Mouse (Mus musculus) hematopoietic multipotent progenitor cell, adult 10-12 weeks (in vitro differentiated cells): ENCODE results near the gene Adgrg3. TPM values are rescaled to one million over a fixed set of nuclear protein-coding genes. Genes with fewer than 3 reads are reported as not detected.

Source experiments
- polyA plus RNA-seq: library from polyadenylated mRNA; stranded (reverse); fragments of >175 nt; gene quantifications from 2 replicates; pipeline ENCODE4 v1.2.3, GENCODE M21; 2012; ENCODE audit warnings: low replicate concordance

The Adgrg3 gene
- 3.3 and 5.4 TPM in 2 replicates for polyA plus RNA-seq

GRCm38 (mm10) chr8:95017451-95017850 lies at the start of gene Adgrg3:
Adgrg3 (plus strand) TSS chr8:95017692.

DNA sequence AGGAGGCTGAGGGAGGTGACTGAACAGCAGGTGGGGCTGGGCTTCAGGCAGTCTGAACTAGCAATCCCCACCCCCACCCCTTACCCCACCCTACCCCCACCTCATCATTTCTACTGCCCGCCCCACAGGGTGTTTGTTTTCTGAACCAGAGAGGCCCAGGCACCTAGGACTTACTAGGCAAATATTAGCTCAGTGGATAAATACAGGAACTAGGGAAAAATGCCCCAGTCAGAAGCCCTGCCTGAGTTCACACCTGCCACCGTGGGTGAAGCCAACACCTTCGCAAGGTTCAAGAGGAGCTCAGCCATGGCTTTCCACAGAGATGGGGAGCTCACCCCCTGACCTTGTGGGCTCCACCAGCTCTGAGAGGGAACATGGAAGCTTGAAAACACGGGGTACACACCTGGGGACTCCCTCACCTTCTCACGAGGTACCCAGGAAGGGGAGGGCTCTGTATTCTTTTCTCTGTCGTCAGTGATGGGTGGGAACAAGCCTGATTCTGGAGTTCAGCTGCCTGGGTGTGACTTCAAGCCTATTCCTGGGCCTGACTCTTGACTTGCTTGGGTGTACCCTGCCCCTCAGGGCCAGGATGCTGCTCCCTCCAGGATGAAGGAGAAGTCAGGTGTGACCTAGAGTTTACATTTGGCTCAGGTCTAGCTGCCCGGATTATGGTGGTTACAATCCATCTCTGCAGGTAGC lies 42.9 kb upstream of the Adgrg3 start, which contains the start of gene Adgrg1:
TSS of gene Adgrg1 (plus strand) at position 285 of the 699 bp plus-strand sequence.

GRCm38 (mm10) chr8:95054927-95055510 lies 37.5 kb downstream of the Adgrg3 start, which contains the start of gene Drc7:
Drc7 (plus strand) TSS chr8:95055103.

GRCm38 (mm10) chr8:95080381-95081341 lies 63.2 kb downstream of the Adgrg3 start, which contains the start of gene Katnb1:
Katnb1 (plus strand) TSS chr8:95081186.

Other genes starting within 250 kb of the Adgrg3 start
- gene Cx3cl1, start 245.7 kb upstream of the Adgrg3 start, polyA plus RNA-seq, result 0.31 and 0.59 TPM in 2 replicates
- not detected in 2 replicates for gene Ccl17, start 207.2 kb upstream of the Adgrg3 start, polyA plus RNA-seq
- gene Coq9, start 179.4 kb upstream of the Adgrg3 start, polyA plus RNA-seq, result 51.0 and 128 TPM in 2 replicates
- gene Ciapin1, start 179.3 kb upstream of the Adgrg3 start, polyA plus RNA-seq, result 49.1 and 330 TPM in 2 replicates
- gene Polr2c, start 160.2 kb upstream of the Adgrg3 start, polyA plus RNA-seq, result 7.3 and 16.5 TPM in 2 replicates
- 2.7 and 5.0 TPM in 2 replicates for gene Dok4, start 141.4 kb upstream of the Adgrg3 start, polyA plus RNA-seq
- gene Ccdc102a, start 99.6 kb upstream of the Adgrg3 start, polyA plus RNA-seq, result 9.9 and 24.4 TPM in 2 replicates
- 11.8 and 12.9 TPM in 2 replicates for gene Adgrg5, start 94.0 kb upstream of the Adgrg3 start, polyA plus RNA-seq
- 2.7 and 6.2 TPM in 2 replicates for gene Adgrg1, start 42.9 kb upstream of the Adgrg3 start, polyA plus RNA-seq
- gene Drc7, start 37.4 kb downstream of the Adgrg3 start, polyA plus RNA-seq, result not detected in 2 replicates
- gene Katnb1, start 63.5 kb downstream of the Adgrg3 start, polyA plus RNA-seq, result 26.3 and 27.7 TPM in 2 replicates
- gene Kifc3, start 185.1 kb downstream of the Adgrg3 start, polyA plus RNA-seq, result 9.8 and 16.0 TPM in 2 replicates